Mouse (Mus musculus) heart, embryonic 15.5 days (tissue): ENCODE results near the gene Ncoa7. TPM values are rescaled to one million over a fixed set of nuclear protein-coding genes. Genes with fewer than 3 reads are reported as not detected.

Experiments
- ATAC-seq: fragments of 200-750 bp; cut with Nextera tagmentation; replicated peaks from 2 replicates; pipeline ENCODE4 v1.8.0; 2017; ENCODE audit warnings: low read depth, moderate TSS enrichment; ENCODE audit not compliant: insufficient number of reproducible peaks, insufficient read depth, low FRiP score
- H3K27ac ChIP-seq: fragments of 300-500 bp; sonication (generic); 2 replicates; pipeline ENCODE4 v1.5.1; 2015; ENCODE audit warnings: mild to moderate bottlenecking, inconsistent platforms
- H3K27me3 ChIP-seq: fragments of 300-500 bp; sonication (generic); 2 replicates; pipeline ENCODE4 v1.6.1; 2015; ENCODE audit warnings: inconsistent platforms
- H3K36me3 ChIP-seq: fragments of 300-500 bp; sonication (generic); 2 replicates; pipeline ENCODE4 v1.6.1; 2015; ENCODE audit warnings: mild to moderate bottlenecking, inconsistent platforms
- H3K4me1 ChIP-seq: fragments of 300-500 bp; sonication (generic); replicated peaks from 2 replicates; pipeline ENCODE4 v1.6.1; 2015; ENCODE audit warnings: inconsistent platforms
- H3K4me2 ChIP-seq: fragments of 300-500 bp; sonication (generic); 2 replicates; pipeline ENCODE4 v1.6.1; 2015; ENCODE audit warnings: inconsistent platforms, mild to moderate bottlenecking, moderate library complexity
- H3K4me3 ChIP-seq: fragments of 300-500 bp; sonication (generic); 2 replicates; pipeline ENCODE4 v1.5.1; 2015; ENCODE audit warnings: mild to moderate bottlenecking, inconsistent platforms
- H3K9ac ChIP-seq: fragments of 300-500 bp; sonication (generic); 2 replicates; pipeline ENCODE4 v1.6.1; 2015; ENCODE audit warnings: mild to moderate bottlenecking, inconsistent platforms
- H3K9me3 ChIP-seq: fragments of 300-500 bp; sonication (generic); replicated peaks from 2 replicates; pipeline ENCODE4 v1.6.1; 2016; ENCODE audit warnings: inconsistent platforms
- WGBS: fragments of 180-500 bp; shearing (Covaris S2); methylation state at CpG from one replicate; pipeline ENCODE4 v1.1.7; 2015; ENCODE audit warnings: mixed read lengths; 5-methylcytosine and 5-hydroxymethylcytosine counted together
- polyA plus RNA-seq: library from polyadenylated mRNA; unstranded; fragments of >200 nt; fragmentation: Nextera tagmentation; extraction: Ambion mirVana; gene quantifications from 2 replicates; pipeline ENCODE4 v1.2.1, GENCODE M21; 2015

The Ncoa7 gene
- polyA plus RNA-seq, 1 experiment from 2014 or later: 7.7 TPM

GRCm38 (mm10) chr10:30810967-30811293 is 7.8 kb upstream of the Ncoa7 start:
- Histone ChIP-seq H3K4me2 (peak overlapping the region; percentile 57), H3K27ac (no peak overlapping the region), H3K4me3 (peak overlapping the region; percentile 55), H3K4me1 (peaks cover 6% of the 10 kb centered on the region), H3K27me3 (no peaks in the 10 kb centered on the region), H3K9me3 (no peaks in the 10 kb centered on the region), H3K9ac (peak overlapping the region; percentile 38; the same call in 1 of the 2 replicates), H3K36me3 (no peaks in the 10 kb centered on the region)
- ATAC-seq: peak; percentile 74
- 6% methylated on average over 11 of the region's 11 CpGs for WGBS

- peaks cover 6% of the 10 kb centered on the region for H3K4me1 ChIP-seq
- H3K36me3 ChIP-seq: no peaks in the 10 kb centered on the region
- WGBS: 31% methylated on average over 9 of the region's 9 CpGs
- ATAC-seq: no peak
- H3K9ac ChIP-seq: peak overlapping the region; percentile 38; the same call in 1 of the 2 replicates
- peak overlapping the region; percentile 55 for H3K4me3 ChIP-seq
- H3K27me3 ChIP-seq: no peaks in the 10 kb centered on the region
- H3K27ac ChIP-seq: no peak overlapping the region
- H3K9me3 ChIP-seq: no peaks in the 10 kb centered on the region
- H3K4me2 ChIP-seq: peak overlapping the region; percentile 57
These were observed 7.3 kb upstream of the Ncoa7 start for GRCm38 (mm10) chr10:30810247-30810966.

- Histone ChIP-seq H3K4me1 (peaks cover 12% of the 10 kb centered on the region), H3K9me3 (no peaks in the 10 kb centered on the region), H3K4me2 (peak overlapping the region; percentile 72), H3K27me3 (no peaks in the 10 kb centered on the region), H3K4me3 (peak overlapping the region; percentile 84), H3K9ac (peak overlapping the region; percentile 79), H3K36me3 (no peaks in the 10 kb centered on the region), H3K27ac (peak overlapping the region; percentile 95)
- ATAC-seq: 0 out of 2 replicates have a peak, but pooled peaks have one; percentile 0
- WGBS: 34% methylated on average over 7 of the region's 7 CpGs
These were observed 594 bp upstream of the Ncoa7 start for GRCm38 (mm10) chr10:30803587-30804253.

GRCm38 (mm10) chr10:30802033-30802432 is 1.1 kb downstream of the Ncoa7 start:
- H3K4me2 ChIP-seq: peak overlapping the region; percentile 72
- peaks cover 12% of the 10 kb centered on the region for H3K4me1 ChIP-seq
- H3K4me3 ChIP-seq: peak overlapping the region; percentile 84
- no peak for ATAC-seq
- H3K36me3 ChIP-seq: no peaks in the 10 kb centered on the region
- H3K9me3 ChIP-seq: no peaks in the 10 kb centered on the region
- WGBS: 15% methylated on average over 8 of the region's 8 CpGs
- no peaks in the 10 kb centered on the region for H3K27me3 ChIP-seq
- H3K27ac ChIP-seq: peak overlapping the region; percentile 95; the same call in 1 of the 2 replicates
- H3K9ac ChIP-seq: peak overlapping the region; percentile 79

- no peak overlapping the region for H3K9ac ChIP-seq
- no peaks in the 10 kb centered on the region for H3K27me3 ChIP-seq
- no peak overlapping the region for H3K27ac ChIP-seq
- no peak for ATAC-seq
- 0 out of 2 replicates have a peak, but pooled peaks cover 7% of the 10 kb centered on the region for H3K9me3 ChIP-seq
- H3K4me1 ChIP-seq: peaks cover 12% of the 10 kb centered on the region
- 87% methylated on average over 2 of the region's 2 CpGs for WGBS
- H3K4me2 ChIP-seq: no peak overlapping the region
- no peak overlapping the region for H3K4me3 ChIP-seq
- peaks cover 11% of the 10 kb centered on the region; the same call in 1 of the 2 replicates for H3K36me3 ChIP-seq
These were observed 3.2 kb downstream of the Ncoa7 start for GRCm38 (mm10) chr10:30799713-30800450.

- WGBS: 84% methylated on average over 5 of the region's 5 CpGs
- H3K4me2 ChIP-seq: no peak overlapping the region
- peaks cover 16% of the 10 kb centered on the region; the same call in 1 of the 2 replicates for H3K36me3 ChIP-seq
- no peak for ATAC-seq
- no peak overlapping the region for H3K9ac ChIP-seq
- no peaks in the 10 kb centered on the region for H3K4me1 ChIP-seq
- no peak overlapping the region for H3K27ac ChIP-seq
- 0 out of 2 replicates have a peak, but pooled peaks cover 7% of the 10 kb centered on the region for H3K9me3 ChIP-seq
- no peak overlapping the region for H3K4me3 ChIP-seq
- no peaks in the 10 kb centered on the region for H3K27me3 ChIP-seq
These were observed 6.5 kb downstream of the Ncoa7 start for GRCm38 (mm10) chr10:30796469-30797261.

GRCm38 (mm10) chr10:30791016-30791415 is 12.1 kb downstream of the Ncoa7 start:
- no peak overlapping the region for H3K9ac ChIP-seq
- 0 out of 2 replicates have a peak, but pooled peaks cover 4% of the 10 kb centered on the region for H3K9me3 ChIP-seq
- H3K27me3 ChIP-seq: no peaks in the 10 kb centered on the region
- H3K4me1 ChIP-seq: peaks cover 5% of the 10 kb centered on the region; the same call in 1 of the 2 replicates
- no peak overlapping the region for H3K27ac ChIP-seq
- H3K4me3 ChIP-seq: no peak overlapping the region
- 84% methylated on average over 3 of the region's 3 CpGs for WGBS
- H3K36me3 ChIP-seq: peaks cover 13% of the 10 kb centered on the region; the same call in 1 of the 2 replicates
- ATAC-seq: no peak
- H3K4me2 ChIP-seq: no peak overlapping the region

- no peak overlapping the region for H3K4me2 ChIP-seq
- ATAC-seq: no peak
- peaks cover 3% of the 10 kb centered on the region; the same call in 1 of the 2 replicates for H3K36me3 ChIP-seq
- H3K27me3 ChIP-seq: no peaks in the 10 kb centered on the region
- H3K27ac ChIP-seq: no peak overlapping the region
- no peaks in the 10 kb centered on the region for H3K9me3 ChIP-seq
- H3K4me1 ChIP-seq: peaks cover 5% of the 10 kb centered on the region; the same call in 1 of the 2 replicates
- no peak overlapping the region for H3K9ac ChIP-seq
- 99% methylated on average over 5 of the region's 5 CpGs for WGBS
- no peak overlapping the region for H3K4me3 ChIP-seq
These were observed 13.6 kb downstream of the Ncoa7 start for GRCm38 (mm10) chr10:30789521-30789920.

GRCm38 (mm10) chr10:30788340-30788721 is 14.8 kb downstream of the Ncoa7 start:
- Histone ChIP-seq H3K4me1 (peaks cover 5% of the 10 kb centered on the region; the same call in 1 of the 2 replicates), H3K27ac (no peak overlapping the region), H3K36me3 (no peaks in the 10 kb centered on the region), H3K9me3 (no peaks in the 10 kb centered on the region), H3K27me3 (no peaks in the 10 kb centered on the region), H3K9ac (no peak overlapping the region), H3K4me3 (no peak overlapping the region), H3K4me2 (no peak overlapping the region)
- no peak for ATAC-seq
- 71% methylated on average over 1 of the region's 1 CpGs for WGBS

- Histone ChIP-seq H3K36me3 (no peaks in the 10 kb centered on the region), H3K27ac (no peak overlapping the region), H3K4me1 (peaks cover 5% of the 10 kb centered on the region; the same call in 1 of the 2 replicates), H3K9me3 (no peaks in the 10 kb centered on the region), H3K9ac (no peak overlapping the region), H3K4me3 (no peak overlapping the region), H3K27me3 (no peaks in the 10 kb centered on the region), H3K4me2 (no peak overlapping the region)
- 47% methylated on average over 3 of the region's 3 CpGs for whole genome bisulfite sequencing
- no peak for ATAC-seq
These were observed 15.3 kb downstream of the Ncoa7 start for GRCm38 (mm10) chr10:30787684-30788339.
